Mouse (Mus musculus): Measurements from ENCODE around the gene Ano10.

DNA sequence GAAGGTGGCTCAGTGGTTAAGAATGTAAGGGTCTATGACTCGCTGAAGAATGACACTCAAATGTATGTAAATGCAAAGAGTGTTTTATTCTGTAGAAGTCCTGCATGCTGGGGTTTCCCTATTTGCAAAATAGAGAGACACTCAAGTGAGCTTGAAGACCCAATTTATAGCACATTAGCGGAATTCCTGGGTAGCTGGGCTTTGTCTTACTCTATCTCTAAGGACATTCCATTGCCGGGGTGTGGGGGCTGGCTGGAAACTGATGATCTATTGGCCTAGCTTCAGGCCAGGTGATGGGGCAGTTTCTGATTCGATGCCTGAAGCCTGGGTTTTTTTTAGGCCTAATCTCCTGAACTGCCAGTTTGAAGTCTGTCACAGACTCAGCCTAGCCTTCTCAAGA lies 20.7 kb upstream of the Ano10 start:
- TF ChIP-seq POLR2A (IDR thresholded peaks at IDR 0.05; ENCODE audit: borderline replicate concordance, insufficient read depth, low read length): no peak
- no peak for TF ChIP-seq CTCF (IDR thresholded peaks at IDR 0.05; ENCODE audit: borderline replicate concordance, insufficient read depth, low read depth, low read length)

All from cerebellum, adult 2 months (tissue).